Mouse (Mus musculus): ENCODE measurements around the gene Artn.
A peak's percentile ranks its signal among the peaks of the same experiment; 100 is the strongest.

Artn gene

DNA sequence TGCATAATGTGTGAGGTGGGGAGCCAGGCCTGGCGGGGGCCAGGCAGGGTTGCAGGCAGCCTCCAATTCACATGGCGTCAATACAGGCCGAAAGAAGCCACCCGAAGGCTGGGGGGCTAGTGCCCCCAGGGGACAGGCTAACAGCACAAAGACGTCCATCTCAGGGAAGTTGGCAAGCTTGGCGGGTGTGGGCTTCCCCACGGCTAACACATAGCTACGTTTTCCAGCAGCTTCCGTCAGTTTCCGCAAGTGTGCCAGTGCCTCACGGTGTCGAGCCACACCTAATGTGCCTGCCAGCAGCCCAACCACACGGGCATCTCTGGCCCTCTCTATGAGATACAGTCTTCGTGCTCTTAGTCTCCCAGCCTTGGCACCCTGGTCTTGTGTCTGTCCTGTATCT is 39.5 kb downstream of the Artn start:
- no peak for DNase-seq (ENCODE audit: low read depth, low spot score)

DNA sequence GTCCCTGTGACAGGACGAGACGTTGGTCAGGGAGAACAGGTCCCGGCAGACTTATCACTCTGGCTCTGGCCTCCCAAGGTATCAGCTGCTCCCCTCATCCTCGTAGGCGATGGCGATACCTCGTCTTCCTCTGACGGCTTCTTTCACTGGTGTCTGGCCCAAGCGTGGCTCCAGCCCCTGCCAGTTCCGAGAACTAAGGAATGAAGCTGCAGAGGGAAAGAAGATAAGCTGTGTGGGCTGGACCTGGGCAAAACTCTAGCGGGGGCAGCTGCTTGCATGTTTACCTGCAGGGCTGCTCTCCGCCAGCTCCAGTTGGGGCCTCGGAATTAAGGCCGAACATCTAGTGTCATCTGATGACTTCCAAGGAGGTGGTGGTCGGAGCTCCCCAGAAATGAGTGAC is 40.1 kb downstream of the Artn start:
- no peak for DNase-seq (ENCODE audit: low read depth, low spot score)

DNA sequence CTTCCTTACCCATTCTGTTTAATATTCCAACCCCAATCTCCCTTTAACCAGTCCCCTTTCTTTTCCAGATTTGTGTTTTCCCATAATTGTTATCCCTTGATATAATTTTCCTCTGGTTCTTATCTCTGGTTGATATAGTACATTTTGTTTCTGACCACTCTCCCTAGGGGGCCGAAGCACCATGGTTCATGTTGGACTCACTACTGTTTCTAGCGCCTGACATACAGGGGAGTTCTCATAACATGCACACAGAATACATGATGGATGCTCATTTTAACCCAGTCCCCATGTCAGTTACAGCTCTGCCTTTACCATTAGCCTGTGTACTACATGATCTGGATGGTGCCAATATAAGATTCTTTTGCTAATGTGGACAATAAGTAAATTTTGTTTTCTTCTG is 41.6 kb downstream of the Artn start:
- no peak for DNase-seq (ENCODE audit: low read depth, low spot score)

DNA sequence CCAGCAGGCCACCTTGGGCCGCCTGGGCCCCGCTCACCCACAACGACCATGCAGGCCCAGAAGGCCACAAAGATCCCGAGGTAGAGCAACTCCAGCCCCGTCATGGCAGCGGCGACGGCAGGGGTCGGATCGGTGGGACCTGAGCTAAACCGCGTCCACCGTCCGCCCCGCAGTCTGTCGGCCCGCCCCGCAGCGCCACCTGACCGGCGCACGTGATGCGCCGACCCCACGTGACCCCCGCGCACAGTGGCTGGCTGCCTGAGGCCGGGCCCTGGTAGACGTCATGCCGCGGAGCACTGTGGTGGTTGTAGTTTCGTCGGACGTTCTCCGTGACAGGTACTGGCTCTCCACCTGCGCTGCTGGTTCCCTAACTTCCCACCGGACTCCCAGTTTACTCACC is 42.4 kb downstream of the Artn start, which contains the start of gene Atp6v0b:
TSS of gene Atp6v0b (minus strand) at position 201 of the 400 bp plus-strand sequence.
- peak; percentile 82 for DNase-seq (ENCODE audit: low read depth, low spot score)

- DNase-seq (ENCODE audit: low read depth, low spot score): no peak
These were observed 42.9 kb downstream of the Artn start for GRCm38 (mm10) chr4:117886644-117887043.

GRCm38 (mm10) chr4:117885994-117886393 is 43.6 kb downstream of the Artn start:
- DNase-seq (ENCODE audit: low read depth, low spot score): no peak

GRCm38 (mm10) chr4:117885093-117885492 is 44.5 kb downstream of the Artn start:
- no peak for DNase-seq (ENCODE audit: low read depth, low spot score)

- DNase-seq (ENCODE audit: low read depth, low spot score): no peak
These were observed 45.4 kb downstream of the Artn start for GRCm38 (mm10) chr4:117884146-117884545.

- DNase-seq (ENCODE audit: low read depth, low spot score): no peak
These were observed 46.6 kb downstream of the Artn start, which contains the start of gene B4galt2 for GRCm38 (mm10) chr4:117882701-117883691. Gene B4galt2 (minus strand): TSS chr4:117883487.

GRCm38 (mm10) chr4:117878703-117879102 is 50.9 kb downstream of the Artn start:
- DNase-seq (ENCODE audit: low read depth, low spot score): no peak

DNA sequence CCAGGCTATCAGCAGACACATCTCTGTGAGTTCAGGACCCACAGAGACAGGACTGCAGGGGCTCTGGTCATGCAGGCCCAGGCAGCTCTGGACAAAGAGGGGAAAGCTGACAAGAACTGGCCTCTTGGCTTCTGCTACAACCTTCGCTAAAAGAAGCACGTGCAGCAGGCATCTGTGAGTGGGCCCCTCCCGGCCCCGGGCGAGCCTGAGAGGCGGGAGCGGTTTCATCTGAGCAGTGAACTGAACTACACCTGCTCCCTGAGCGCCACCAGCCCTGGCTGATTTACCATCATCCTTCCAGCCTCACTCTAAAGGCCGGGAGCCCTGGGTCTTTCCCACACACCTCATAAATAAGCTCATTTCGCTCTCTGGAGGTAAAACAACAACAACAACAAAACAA is 51.3 kb downstream of the Artn start:
- no peak for DNase-seq (ENCODE audit: low read depth, low spot score)
